Mouse (Mus musculus): ENCODE measurements around the gene Gp9. TPM values are rescaled to one million over a fixed set of nuclear protein-coding genes. Genes with fewer than 3 reads are reported as not detected.

Gene Gp9
- polyA plus RNA-seq, 1 experiment, result not detected

- no peak for TF ChIP-seq POLR2AphosphoS2 (IDR thresholded peaks at IDR 0.05; ENCODE audit: insufficient read length, low read depth)
- TF ChIP-seq MAX (IDR thresholded peaks at IDR 0.05; ENCODE audit: low read depth), result no peak
- no peak for TF ChIP-seq TCF12 (IDR thresholded peaks at IDR 0.05; ENCODE audit: insufficient read depth, poor library complexity, severe bottlenecking)
- TF ChIP-seq TCF3 (IDR thresholded peaks at IDR 0.05; ENCODE audit: insufficient read length, low read depth), result no peak
- no peak for TF ChIP-seq SRF (IDR thresholded peaks at IDR 0.05; ENCODE audit: control insufficient read depth, insufficient read length, low read depth)
- TF ChIP-seq MYOD1 (IDR thresholded peaks at IDR 0.05; ENCODE audit: control insufficient read depth in 1 of 3, insufficient read length in 2 of 3, low read depth in 2 of 3), result no peak
- Histone ChIP-seq H3K36me3 (ENCODE audit: control insufficient read depth, insufficient read depth) (no peaks in the 10 kb centered on the region), H3ac (ENCODE audit: control insufficient read depth, insufficient read length) (no peak overlapping the region), H3K4me3 (no peak overlapping the region), H3K27me3 (ENCODE audit: control insufficient read depth, insufficient read depth, insufficient read length) (peaks cover 37% of the 10 kb centered on the region), H3K4me2 (ENCODE audit: low read depth) (no peak overlapping the region), H3K79me2 (ENCODE audit: control insufficient read depth, insufficient read depth) (no peaks in the 10 kb centered on the region)
Observed at GRCm38 (mm10) chr6:87732151-87733011, 45.5 kb upstream of the Gp9 start.

- Histone ChIP-seq H3K4me2 (ENCODE audit: low read depth) (no peak overlapping the region), H3K27me3 (ENCODE audit: control insufficient read depth, insufficient read depth, insufficient read length) (peaks cover 37% of the 10 kb centered on the region), H3K4me3 (no peak overlapping the region), H3ac (ENCODE audit: control insufficient read depth, insufficient read length) (no peak overlapping the region), H3K36me3 (ENCODE audit: control insufficient read depth, insufficient read depth) (no peaks in the 10 kb centered on the region), H3K79me2 (ENCODE audit: control insufficient read depth, insufficient read depth) (no peaks in the 10 kb centered on the region)
- TF ChIP-seq USF1 (IDR thresholded peaks at IDR 0.05; ENCODE audit: low read depth) (no peak), CEBPB (IDR thresholded peaks at IDR 0.05; ENCODE audit: insufficient read depth, poor library complexity, severe bottlenecking) (no peak), E2F4 (IDR thresholded peaks at IDR 0.05; ENCODE audit: insufficient read depth) (no peak), TCF12 (IDR thresholded peaks at IDR 0.05; ENCODE audit: insufficient read depth, poor library complexity, severe bottlenecking) (no peak), MYOD1 (IDR thresholded peaks at IDR 0.05; ENCODE audit: control insufficient read depth in 1 of 3, insufficient read length in 2 of 3, low read depth in 2 of 3) (no peak), MAX (IDR thresholded peaks at IDR 0.05; ENCODE audit: low read depth) (no peak), MYOG (IDR thresholded peaks at IDR 0.05; ENCODE audit: control insufficient read depth in 1 of 3, insufficient read depth in 1 of 3, insufficient read length in 2 of 3, low read depth in 2 of 3) (no peak), POLR2A (IDR thresholded peaks at IDR 0.05; ENCODE audit: insufficient read length, low read depth) (no peak), SRF (IDR thresholded peaks at IDR 0.05; ENCODE audit: control insufficient read depth, insufficient read length, low read depth) (no peak), REST (IDR thresholded peaks at IDR 0.05; ENCODE audit: insufficient read depth, insufficient read length) (no peak), TCF3 (IDR thresholded peaks at IDR 0.05; ENCODE audit: insufficient read length, low read depth) (no peak), POLR2AphosphoS2 (IDR thresholded peaks at IDR 0.05; ENCODE audit: insufficient read length, low read depth) (no peak)
Observed at GRCm38 (mm10) chr6:87733131-87733930, 44.5 kb upstream of the Gp9 start.

GRCm38 (mm10) chr6:87734136-87734535 is 43.7 kb upstream of the Gp9 start:
- H3K27me3 ChIP-seq (ENCODE audit: control insufficient read depth, insufficient read depth, insufficient read length), result peaks cover 37% of the 10 kb centered on the region
- TF ChIP-seq MAX (IDR thresholded peaks at IDR 0.05; ENCODE audit: low read depth) (no peak), MYOG (IDR thresholded peaks at IDR 0.05; ENCODE audit: control insufficient read depth in 1 of 3, insufficient read depth in 1 of 3, insufficient read length in 2 of 3, low read depth in 2 of 3) (no peak), POLR2AphosphoS2 (IDR thresholded peaks at IDR 0.05; ENCODE audit: insufficient read length, low read depth) (no peak), REST (IDR thresholded peaks at IDR 0.05; ENCODE audit: insufficient read depth, insufficient read length) (no peak), TCF12 (IDR thresholded peaks at IDR 0.05; ENCODE audit: insufficient read depth, poor library complexity, severe bottlenecking) (no peak), CEBPB (IDR thresholded peaks at IDR 0.05; ENCODE audit: insufficient read depth, poor library complexity, severe bottlenecking) (no peak), MYOD1 (IDR thresholded peaks at IDR 0.05; ENCODE audit: control insufficient read depth in 1 of 3, insufficient read length in 2 of 3, low read depth in 2 of 3) (no peak), USF1 (IDR thresholded peaks at IDR 0.05; ENCODE audit: low read depth) (no peak), TCF3 (IDR thresholded peaks at IDR 0.05; ENCODE audit: insufficient read length, low read depth) (no peak), SRF (IDR thresholded peaks at IDR 0.05; ENCODE audit: control insufficient read depth, insufficient read length, low read depth) (no peak), E2F4 (IDR thresholded peaks at IDR 0.05; ENCODE audit: insufficient read depth) (no peak), POLR2A (IDR thresholded peaks at IDR 0.05; ENCODE audit: insufficient read length, low read depth) (no peak)

GRCm38 (mm10) chr6:87736923-87737322 is 40.9 kb upstream of the Gp9 start:
- no peaks in the 10 kb centered on the region for H3K36me3 ChIP-seq (ENCODE audit: control insufficient read depth, insufficient read depth)
- peaks cover 16% of the 10 kb centered on the region for H3K27me3 ChIP-seq (ENCODE audit: control insufficient read depth, insufficient read depth, insufficient read length)
- no peak overlapping the region for H3ac ChIP-seq (ENCODE audit: control insufficient read depth, insufficient read length)
- no peak overlapping the region for H3K4me2 ChIP-seq (ENCODE audit: low read depth)
- no peaks in the 10 kb centered on the region for H3K79me2 ChIP-seq (ENCODE audit: control insufficient read depth, insufficient read depth)
- no peak overlapping the region for H3K4me3 ChIP-seq
- no peak for TF ChIP-seq CEBPB (IDR thresholded peaks at IDR 0.05; ENCODE audit: insufficient read depth, poor library complexity, severe bottlenecking)
- TF ChIP-seq TCF3 (IDR thresholded peaks at IDR 0.05; ENCODE audit: insufficient read length, low read depth), result no peak
- no peak for TF ChIP-seq POLR2AphosphoS2 (IDR thresholded peaks at IDR 0.05; ENCODE audit: insufficient read length, low read depth)

More at GRCm38 (mm10) chr6:87734136-87734535, 43.7 kb upstream of the Gp9 start:
- Histone ChIP-seq H3K4me3 (no peak overlapping the region), H3K36me3 (ENCODE audit: control insufficient read depth, insufficient read depth) (no peaks in the 10 kb centered on the region), H3K79me2 (ENCODE audit: control insufficient read depth, insufficient read depth) (no peaks in the 10 kb centered on the region), H3K4me2 (ENCODE audit: low read depth) (no peak overlapping the region), H3ac (ENCODE audit: control insufficient read depth, insufficient read length) (no peak overlapping the region)

Data from myocyte (in vitro differentiated cells).